Mouse (Mus musculus) cerebellum, postnatal 25 days (tissue): ENCODE data around the gene Xntrpc.

Experiments
- DNase-seq, 2 experiments: peaks; one replicate each; pipeline ENCODE4 v3.0.0; 2021; ENCODE audit warnings: mixed read lengths in 2 of 2

Xntrpc gene

DNA sequence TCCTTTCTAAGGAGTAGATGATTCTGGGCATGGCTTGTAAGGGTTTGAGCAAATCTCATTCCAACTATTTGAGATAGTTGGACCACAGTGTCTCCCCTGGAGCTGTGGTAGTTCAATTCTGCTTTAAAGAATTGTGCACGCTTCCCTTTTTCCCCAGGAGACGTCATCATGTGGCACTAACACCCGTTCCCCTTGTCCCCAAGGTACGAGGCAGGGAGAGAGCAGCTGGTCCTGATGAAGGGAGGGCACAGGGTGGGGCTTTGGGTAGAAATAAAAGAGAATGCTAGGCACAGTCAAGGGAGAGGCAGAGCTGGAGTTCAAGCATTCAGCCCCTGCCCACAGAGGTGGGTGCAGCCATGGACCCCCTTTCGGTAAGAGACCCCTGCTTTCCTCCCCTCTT is 17.3 kb downstream of the Xntrpc start, which contains the start of gene Trpc2:
TSS of gene Trpc2 (plus strand) at position 301 of the 400 bp plus-strand sequence.
- no peak for DNase-seq

GRCm38 (mm10) chr7:102084041-102084696 is 18.7 kb downstream of the Xntrpc start:
- DNase-seq: no peak

GRCm38 (mm10) chr7:102087336-102087735 is 21.8 kb downstream of the Xntrpc start:
- DNase-seq: peak; percentile 36 to 49

DNA sequence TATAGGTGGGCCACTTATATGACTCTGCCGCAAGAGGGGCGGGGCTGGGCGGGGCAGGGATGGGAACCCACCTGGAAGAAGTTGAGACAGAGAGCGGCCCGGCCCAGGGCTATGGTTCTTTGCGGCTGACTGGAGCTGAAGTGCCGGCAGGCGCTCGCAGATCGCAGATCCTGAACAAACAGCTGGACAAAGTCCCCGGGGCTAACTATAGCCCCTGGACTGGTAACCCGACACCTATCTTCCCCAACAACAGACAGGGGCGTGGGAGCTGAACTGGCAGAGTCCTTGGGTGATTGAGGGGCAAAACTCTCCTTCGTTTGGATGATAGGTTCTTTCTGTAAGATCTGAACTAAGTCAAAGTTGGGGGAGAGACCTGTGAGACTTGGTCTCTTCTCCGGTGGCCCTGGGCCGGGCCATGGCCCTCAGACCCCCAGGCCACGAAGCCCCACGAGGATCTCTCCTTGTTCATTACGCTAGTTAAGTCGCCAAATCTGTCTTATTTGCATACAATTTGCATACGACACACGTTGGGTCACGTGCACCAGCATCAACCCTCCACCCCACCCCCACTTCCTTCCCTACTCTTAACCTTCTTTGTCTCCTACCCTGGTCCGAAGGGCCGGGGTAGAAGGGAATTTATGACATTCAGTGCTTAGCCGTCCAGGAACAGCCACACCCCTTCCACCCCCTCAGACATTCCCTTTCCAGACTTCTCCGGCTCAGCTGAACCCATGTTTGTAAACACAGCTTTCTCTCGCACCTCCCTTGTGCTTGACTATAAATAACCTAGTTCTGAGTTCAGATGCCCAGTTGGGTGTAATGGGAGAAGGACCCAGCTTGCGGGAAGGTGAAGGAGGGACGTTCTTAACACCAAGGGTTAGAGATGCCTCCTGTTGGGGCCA is 34.5 kb downstream of the Xntrpc start:
- no peak for DNase-seq

- no peak for DNase-seq
These were observed 35.4 kb downstream of the Xntrpc start for GRCm38 (mm10) chr7:102100868-102101267.

DNA sequence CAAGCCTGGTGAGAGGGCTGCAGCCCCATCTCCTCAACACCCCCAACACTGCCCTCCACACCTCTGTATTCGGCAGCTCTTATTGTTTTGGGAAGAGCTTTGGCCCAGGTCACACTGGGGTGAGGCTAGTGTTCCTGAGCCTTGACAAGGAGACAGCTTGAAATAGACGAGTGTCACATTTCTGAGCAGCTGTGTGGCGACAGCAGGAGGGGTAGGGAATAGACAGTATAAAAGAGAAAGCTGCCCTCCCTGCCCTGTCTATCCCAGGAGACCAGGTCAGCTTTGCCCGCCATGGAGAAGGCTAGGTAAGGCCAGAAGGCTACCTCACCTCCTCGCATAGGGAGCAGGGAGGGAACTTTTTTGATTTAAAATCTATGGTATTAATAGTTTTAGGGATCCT is 36.0 kb downstream of the Xntrpc start, which contains the start of gene Art1:
TSS of gene Art1 (plus strand) at position 257 of the 400 bp plus-strand sequence.
- DNase-seq: no peak

DNA sequence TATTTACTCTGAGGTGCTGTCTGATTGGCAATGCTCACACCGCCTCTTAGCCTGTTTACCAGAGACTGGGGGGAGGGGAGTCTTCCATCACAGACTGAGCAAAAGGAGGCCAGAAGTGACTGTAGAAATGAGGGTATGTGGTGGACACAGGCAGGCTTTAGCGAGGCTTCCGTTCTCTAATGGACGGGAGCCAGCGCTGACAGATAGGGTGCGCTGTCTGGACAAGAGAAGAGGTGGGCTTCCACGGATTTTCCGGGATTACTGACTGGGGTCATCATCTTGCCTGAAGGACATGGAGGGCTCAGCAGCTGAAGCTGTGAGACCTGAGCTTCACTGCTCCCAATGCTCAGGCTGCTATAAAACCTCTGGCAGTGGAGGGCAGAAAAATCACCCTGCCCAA is 36.7 kb downstream of the Xntrpc start:
- DNase-seq: no peak

- no peak for DNase-seq
These were observed 37.2 kb downstream of the Xntrpc start for GRCm38 (mm10) chr7:102102696-102103095.

- DNase-seq: no peak
These were observed 38.0 kb downstream of the Xntrpc start for GRCm38 (mm10) chr7:102103555-102103954.

DNA sequence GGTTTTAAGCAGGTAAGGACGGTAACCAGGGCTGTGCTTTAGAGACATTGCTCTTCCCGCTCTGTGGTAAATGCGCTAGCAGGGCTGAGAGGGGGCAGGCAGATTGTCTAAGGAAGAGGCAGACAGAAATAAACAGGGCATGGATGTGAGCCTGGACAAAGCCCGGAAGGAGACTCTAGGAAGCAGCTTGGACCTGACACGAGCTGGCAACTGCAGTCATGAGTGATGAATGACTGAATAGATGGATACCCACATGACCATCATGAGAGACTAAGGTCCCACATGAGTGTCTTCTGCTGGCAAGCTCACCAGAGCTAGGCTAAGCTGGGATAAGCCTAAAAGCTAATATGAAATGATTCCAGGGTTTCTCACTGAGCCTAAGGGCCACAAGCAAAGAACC is 38.6 kb downstream of the Xntrpc start:
- DNase-seq: peak; percentile 54 to 61

DNA sequence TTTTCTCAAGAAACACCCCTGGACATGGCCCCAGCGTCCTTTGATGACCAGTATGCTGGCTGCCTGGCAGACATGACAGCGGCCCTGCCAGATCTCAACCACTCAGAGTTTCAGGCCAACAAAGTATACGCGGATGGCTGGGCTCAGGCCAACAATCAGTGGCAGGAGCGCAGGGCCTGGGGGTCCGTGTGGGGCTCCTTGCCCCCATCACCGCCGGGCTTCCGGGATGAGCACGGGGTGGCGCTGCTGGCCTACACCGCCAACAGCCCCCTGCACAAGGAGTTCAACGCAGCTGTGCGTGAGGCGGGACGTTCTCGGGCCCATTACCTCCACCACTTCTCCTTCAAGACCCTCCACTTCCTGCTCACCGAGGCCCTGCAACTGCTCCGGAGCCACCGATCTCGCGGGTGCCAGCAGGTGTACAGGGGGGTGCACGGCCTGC is 41.2 kb downstream of the Xntrpc start:
- peak; percentile 24 to 37 for DNase-seq

DNA sequence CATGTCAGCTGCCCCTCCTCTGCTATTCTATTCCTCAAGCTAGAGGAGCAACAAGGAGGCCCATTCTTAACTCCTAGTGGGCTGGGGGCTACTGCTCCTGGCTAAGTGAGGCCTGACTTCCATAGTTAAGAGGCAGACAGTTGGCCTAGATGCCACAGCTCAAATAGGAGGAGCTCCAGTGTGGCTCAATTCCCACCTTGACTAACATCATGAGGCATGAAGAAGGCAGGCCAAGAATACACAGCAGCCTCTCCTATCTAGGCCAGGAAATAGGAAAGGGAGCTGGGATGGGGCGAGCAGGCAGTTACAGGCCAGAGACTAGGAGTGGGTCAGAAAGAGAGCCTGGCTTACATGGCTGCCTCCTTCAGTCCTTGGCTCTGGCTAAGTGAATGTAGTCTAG is 42.7 kb downstream of the Xntrpc start:
- no peak for DNase-seq

- DNase-seq: no peak
These were observed 43.7 kb downstream of the Xntrpc start, which contains the start of gene Art5 for GRCm38 (mm10) chr7:102109171-102109570. Art5 (minus strand) TSS chr7:102109489.

- no peak for DNase-seq
These were observed 44.2 kb downstream of the Xntrpc start for GRCm38 (mm10) chr7:102109746-102110145.

DNA sequence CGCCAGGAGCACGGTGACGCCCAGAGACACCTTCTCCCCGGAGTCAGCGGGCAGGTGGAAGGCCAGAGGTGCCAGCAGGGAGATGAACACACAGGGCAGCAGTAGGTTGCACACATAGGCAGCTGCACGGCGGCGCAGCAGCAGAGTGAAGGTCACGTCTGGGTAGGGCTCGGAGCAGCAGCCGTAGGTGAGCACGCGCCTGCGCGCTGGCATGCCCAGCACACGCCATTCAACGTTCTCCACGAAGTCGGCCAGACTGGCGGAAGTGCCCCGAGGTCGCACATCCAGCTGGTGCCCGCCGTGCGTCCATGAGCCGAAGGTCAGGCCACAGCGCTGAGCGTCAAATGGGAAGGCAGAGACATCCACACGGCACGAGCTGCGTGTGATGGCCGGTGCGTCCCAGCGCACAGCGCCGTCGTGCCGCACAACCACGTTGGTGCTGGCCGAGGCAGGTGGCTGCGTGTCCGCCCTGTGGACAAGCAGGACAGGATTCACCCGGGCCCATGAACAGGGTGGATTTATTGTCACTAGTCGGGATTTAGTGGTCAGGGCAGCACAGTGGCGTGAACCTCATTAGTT is 47.7 kb downstream of the Xntrpc start:
- no peak for DNase-seq

DNA sequence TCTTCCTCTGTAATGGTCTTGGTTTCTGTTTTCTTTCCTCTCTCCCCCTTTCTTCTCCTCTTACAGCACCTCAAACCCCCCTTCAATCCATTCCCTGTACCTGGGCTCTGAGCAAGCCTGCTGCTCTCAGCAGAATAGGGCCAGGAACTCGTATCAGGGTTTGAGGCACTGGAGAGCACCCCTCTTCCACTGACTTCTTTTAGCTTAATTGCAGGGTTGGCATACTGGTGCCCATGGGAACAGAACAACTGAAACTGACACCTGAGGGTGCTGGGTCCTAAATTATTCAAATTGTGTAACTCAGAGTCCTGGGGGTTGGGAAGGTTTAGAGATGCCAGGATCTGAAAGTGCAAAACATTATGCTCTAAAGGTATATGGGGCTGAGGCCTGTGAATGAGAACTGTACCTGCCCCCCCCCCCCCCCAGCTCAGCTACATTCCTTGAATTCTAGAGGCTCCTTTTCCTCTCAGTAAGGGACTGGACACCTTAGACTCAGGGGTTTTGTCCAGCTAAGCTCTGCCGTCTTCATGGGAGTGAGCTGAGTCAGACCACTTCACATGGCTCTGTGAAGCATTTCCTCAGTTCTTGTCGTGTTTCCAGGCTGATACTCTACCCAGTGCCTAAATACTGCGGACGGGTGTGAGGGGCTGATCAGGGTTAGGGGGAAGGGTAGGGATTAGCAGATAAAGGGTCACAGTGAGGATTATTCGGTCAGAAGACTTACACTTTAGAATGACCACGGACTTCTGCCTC is 51.2 kb downstream of the Xntrpc start, which contains the start of gene Chrna10:
TSS of gene Chrna10 (minus strand) at position 250 of the 753 bp plus-strand sequence.
- no peak for DNase-seq

GRCm38 (mm10) chr7:102117382-102117781 is 51.9 kb downstream of the Xntrpc start:
- no peak for DNase-seq

- DNase-seq: no peak
These were observed 54.8 kb downstream of the Xntrpc start for GRCm38 (mm10) chr7:102120326-102120725.

GRCm38 (mm10) chr7:102132395-102132794 is 66.9 kb downstream of the Xntrpc start:
- DNase-seq: no peak

- DNase-seq: peak in 1 of 2 experiments; percentile 51
These were observed 72.0 kb downstream of the Xntrpc start for GRCm38 (mm10) chr7:102137464-102137863.

DNA sequence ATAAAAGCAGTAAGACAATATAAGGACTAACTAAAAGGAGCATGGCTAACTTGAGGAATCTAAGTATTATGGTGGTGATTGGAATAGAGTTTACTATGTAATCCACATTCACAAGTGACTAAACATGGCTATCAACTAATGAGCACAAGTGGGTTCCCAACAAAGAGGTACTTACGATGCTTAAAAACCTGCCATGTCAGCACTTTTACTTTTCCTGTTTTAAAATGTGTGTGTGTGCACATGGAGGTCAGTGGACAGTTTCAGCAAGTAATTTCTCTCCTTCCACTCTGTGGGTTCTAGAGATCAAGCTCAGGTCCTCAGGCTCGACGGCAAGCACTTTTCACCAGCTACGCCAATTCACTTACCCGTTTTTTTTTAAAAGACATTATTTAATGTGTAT is 72.4 kb downstream of the Xntrpc start:
- DNase-seq: no peak
